Mouse (Mus musculus): Measurements from ENCODE around the gene Trappc6a. TPM values are rescaled to one million over a fixed set of nuclear protein-coding genes. Genes with fewer than 3 reads are reported as not detected.
A peak's percentile ranks its signal among the peaks of the same experiment; 100 is the strongest.

Trappc6a gene
- 69.4 and 71.2 TPM in 2 replicates for total RNA-seq (2021)
- long read RNA-seq, experiment 1, transcript Trappc6a-201 (6 exons, 785 nt) = major isoform, 63 of 76 reads
- long read RNA-seq, experiment 1, partial matches to known transcripts = 1 of 76 reads
- long read RNA-seq, experiment 1, other reads (novel, unspliced or antisense) = 8 of 76 reads
- long read RNA-seq, experiment 2, transcript Trappc6a-201 (6 exons, 785 nt) = major isoform, 78 of 95 reads
- long read RNA-seq, experiment 2, partial matches to known transcripts = 2 of 95 reads
- long read RNA-seq, experiment 2, other reads (novel, unspliced or antisense) = 9 of 95 reads

- DNase-seq = peak; percentile 95
Observed at GRCm38 (mm10) chr7:19508150-19508923, at the start of gene Trappc6a, which contains the start of gene Bloc1s3. Gene Trappc6a, plus strand, starts transcription at chr7:19508395. Gene Bloc1s3, minus strand, starts transcription at chr7:19508367.

GRCm38 (mm10) chr7:19458591-19459111 is 49.5 kb upstream of the Trappc6a start, which contains the start of gene Mark4:
Gene Mark4, minus strand, starts transcription at chr7:19458821.
- peak; percentile 90 for DNase-seq

- no peak for DNase-seq
Observed at GRCm38 (mm10) chr7:19459144-19459870, 48.9 kb upstream of the Trappc6a start.

- no peak for DNase-seq
Observed at GRCm38 (mm10) chr7:19460500-19460899, 47.7 kb upstream of the Trappc6a start.

- peak; percentile 81 for DNase-seq
Observed at GRCm38 (mm10) chr7:19461488-19461887, 46.7 kb upstream of the Trappc6a start.

GRCm38 (mm10) chr7:19462443-19462842 is 45.8 kb upstream of the Trappc6a start:
- DNase-seq = no peak

- no peak for DNase-seq
Observed at GRCm38 (mm10) chr7:19462884-19463381, 45.3 kb upstream of the Trappc6a start, which contains the start of gene Exoc3l2. Gene Exoc3l2, plus strand, starts transcription at chr7:19463331.

GRCm38 (mm10) chr7:19464367-19465307 is 43.6 kb upstream of the Trappc6a start:
- peak; percentile 63 for DNase-seq

GRCm38 (mm10) chr7:19466602-19467145 is 41.5 kb upstream of the Trappc6a start:
- no peak for DNase-seq

GRCm38 (mm10) chr7:19467638-19468037 is 40.6 kb upstream of the Trappc6a start:
- DNase-seq = no peak

GRCm38 (mm10) chr7:19468279-19468678 is 39.9 kb upstream of the Trappc6a start:
- no peak for DNase-seq

GRCm38 (mm10) chr7:19469404-19469803 is 38.8 kb upstream of the Trappc6a start:
- DNase-seq = no peak

- DNase-seq = no peak
Observed at GRCm38 (mm10) chr7:19470308-19470707, 37.9 kb upstream of the Trappc6a start.

GRCm38 (mm10) chr7:19472403-19472802 is 35.8 kb upstream of the Trappc6a start:
- DNase-seq = peak; percentile 70

- peak; percentile 92 for DNase-seq
Observed at GRCm38 (mm10) chr7:19473875-19474443, 34.2 kb upstream of the Trappc6a start.

GRCm38 (mm10) chr7:19477084-19477483 is 31.1 kb upstream of the Trappc6a start:
- DNase-seq = no peak

GRCm38 (mm10) chr7:19477624-19478384 is 30.4 kb upstream of the Trappc6a start:
- DNase-seq = peak; percentile 50

- no peak for DNase-seq
Observed at GRCm38 (mm10) chr7:19483281-19483680, 24.9 kb upstream of the Trappc6a start.

GRCm38 (mm10) chr7:19485488-19485887 is 22.7 kb upstream of the Trappc6a start:
- DNase-seq = no peak

All from adrenal gland, postnatal 14 days (tissue).